Mouse (Mus musculus): ENCODE measurements around the gene Gm37240.

DNA sequence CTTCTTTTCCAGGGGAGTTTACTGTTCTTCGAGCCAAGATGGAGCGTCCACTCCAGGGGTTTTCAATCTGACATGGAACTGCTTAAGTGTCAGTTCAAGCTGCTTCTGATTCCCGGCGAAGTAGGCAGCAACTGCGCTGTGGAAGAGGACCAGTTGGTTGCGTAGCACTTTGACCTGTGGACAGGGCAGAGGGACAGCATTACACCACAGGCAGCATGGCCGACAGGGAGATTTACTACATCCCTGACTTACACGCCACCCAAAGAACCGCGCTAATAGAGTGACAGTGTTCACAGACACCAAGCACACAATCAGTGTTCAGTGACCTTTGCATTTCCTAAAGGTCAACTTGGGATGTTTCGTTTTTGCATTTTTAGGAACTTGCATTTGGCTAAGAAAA lies 1389.6 kb downstream of the Gm37240 start:
- TF ChIP-seq CTCF (IDR thresholded peaks at IDR 0.05; ENCODE audit: insufficient read depth, low read depth, low read length) (no peak), POLR2A (IDR thresholded peaks at IDR 0.05; ENCODE audit: insufficient read depth, low read depth, low read length) (no peak)

Measured in olfactory bulb, adult 2 months (tissue).